Mouse (Mus musculus): Measurements from ENCODE around the gene Slc7a9. TPM values are rescaled to one million over a fixed set of nuclear protein-coding genes. Genes with fewer than 3 reads are reported as not detected.

Gene Slc7a9
- not detected for polyA plus RNA-seq (2017; shearing (Covaris generic))

DNA sequence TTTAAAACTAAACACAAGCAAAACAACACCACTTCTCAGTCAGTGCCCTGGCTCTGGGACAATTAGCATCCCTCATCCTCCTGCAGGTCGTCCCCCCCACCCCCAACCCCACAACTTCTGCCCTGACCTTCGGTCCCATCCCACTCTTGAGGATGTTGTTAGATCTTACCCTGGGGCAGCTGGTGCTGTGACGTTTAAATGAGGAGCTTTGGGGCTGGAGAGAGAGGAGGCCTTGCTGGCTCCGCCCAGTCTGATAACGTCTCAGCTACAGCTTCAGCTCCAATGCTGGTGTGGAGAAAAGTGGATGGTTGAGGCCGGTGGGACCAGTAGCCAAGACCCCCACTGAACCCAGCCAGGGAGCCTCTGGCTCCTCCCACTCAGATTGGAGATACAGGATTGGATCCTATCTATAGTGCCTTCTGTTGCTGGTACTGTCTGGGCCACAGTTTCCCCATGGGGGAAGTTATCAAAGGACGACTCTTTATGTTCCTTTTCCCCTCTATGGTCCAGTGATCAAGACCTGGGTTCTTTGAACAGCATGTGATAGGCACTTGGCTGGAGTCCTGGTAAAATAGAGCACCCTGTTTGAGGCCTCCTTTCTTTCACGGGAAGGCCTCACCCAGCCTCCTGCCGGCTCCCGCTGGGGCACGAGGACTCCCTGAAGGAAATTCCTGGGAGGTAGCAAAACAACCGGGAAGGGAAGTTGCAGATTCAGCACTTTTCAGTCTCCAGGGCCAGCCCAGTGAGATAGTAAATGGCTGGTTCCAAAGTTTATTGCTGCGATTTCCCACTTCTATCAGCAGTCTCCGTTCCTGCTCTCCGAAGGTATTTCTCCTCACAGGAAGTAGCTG is at the start of gene Slc7a9:
Gene Slc7a9 (plus strand): TSS at position 801 of the 851 bp plus-strand sequence.

Other genes with a start within 250 kb of the Slc7a9 start
- not detected for gene Lrp3, start 233.3 kb upstream of the Slc7a9 start, polyA plus RNA-seq (2017; shearing (Covaris generic))
- gene Gpatch1, start 130.4 kb upstream of the Slc7a9 start, polyA plus RNA-seq (2017; shearing (Covaris generic)), result 10.4 TPM
- gene Rhpn2, start 114.6 kb upstream of the Slc7a9 start, polyA plus RNA-seq (2017; shearing (Covaris generic)), result 0.16 TPM
- gene Faap24, start 52.0 kb upstream of the Slc7a9 start, polyA plus RNA-seq (2017; shearing (Covaris generic)), result 11.5 TPM
- gene Cep89, start 51.8 kb upstream of the Slc7a9 start, polyA plus RNA-seq (2017; shearing (Covaris generic)), result 10.1 TPM
- not detected for gene Tdrd12, start 88.9 kb downstream of the Slc7a9 start, polyA plus RNA-seq (2017; shearing (Covaris generic))
- 23.1 TPM for gene Nudt19, start 107.5 kb downstream of the Slc7a9 start, polyA plus RNA-seq (2017; shearing (Covaris generic))
- not detected for gene Rgs9bp, start 136.8 kb downstream of the Slc7a9 start, polyA plus RNA-seq (2017; shearing (Covaris generic))
- 36.4 TPM for gene Ankrd27, start 137.4 kb downstream of the Slc7a9 start, polyA plus RNA-seq (2017; shearing (Covaris generic))
- gene Pdcd5, start 198.7 kb downstream of the Slc7a9 start, polyA plus RNA-seq (2017; shearing (Covaris generic)), result 75.7 TPM

Data from effector memory CD4-positive, alpha-beta T cell, adult 5 months (primary cell).